Mouse (Mus musculus) G1E (cell line): ENCODE measurements at regions not wholly inside any gene's neighbourhood (a gene's known extent, or its start where the extent isn't known, plus 50 kb on each side); places are given as distances from the start of the nearest gene placed in this dataset.

Experiments used
- ATAC-seq: 2 replicates; pipeline ENCODE4 v1.8.0; 2016; ENCODE audit warnings: mild to moderate bottlenecking; ENCODE audit not compliant: insufficient number of reproducible peaks, poor library complexity, low FRiP score, severe bottlenecking; ENCODE audit errors: extremely low read depth
- DNase-seq: peaks from one replicate; pipeline ENCODE4 v3.0.0; 2012; ENCODE audit warnings: low spot score
- H3K27me3 ChIP-seq: 2 replicates; pipeline ENCODE4 v1.6.1; 2012; ENCODE audit warnings: mild to moderate bottlenecking, low read length, inconsistent platforms; ENCODE audit not compliant: insufficient read depth
- H3K36me3 ChIP-seq: replicated peaks from 2 replicates; pipeline ENCODE3; 2012; ENCODE audit warnings: mild to moderate bottlenecking, inconsistent platforms
- H3K4me1 ChIP-seq: 2 replicates; pipeline ENCODE4 v1.6.1; 2012; ENCODE audit warnings: low read depth, low read length, inconsistent platforms, mixed read lengths; ENCODE audit not compliant: insufficient read depth
- H3K4me3 ChIP-seq: 2 replicates; pipeline ENCODE4 v1.5.1; 2012; ENCODE audit warnings: low read depth, mild to moderate bottlenecking, inconsistent platforms, low read length, moderate library complexity, mixed read lengths
- H3K9me3 ChIP-seq: replicated peaks from 2 replicates; pipeline ENCODE4 v1.6.1; 2012; ENCODE audit warnings: inconsistent platforms
- CTCF ChIP-seq: IDR thresholded peaks from 2 replicates; pipeline ENCODE4 v1.5.1; 2012; ENCODE audit warnings: low read depth, low read length, inconsistent platforms, mixed read lengths
- GATA1 ChIP-seq: IDR thresholded peaks from 2 replicates; pipeline ENCODE4 v1.6.1; 2012; ENCODE audit warnings: borderline replicate concordance, low read length, inconsistent platforms, mixed read lengths
- GATA2 ChIP-seq: IDR thresholded peaks from 2 replicates; pipeline ENCODE4 v1.6.1; 2012; ENCODE audit warnings: low read depth, low read length, inconsistent platforms, borderline replicate concordance
- POLR2AphosphoS5 ChIP-seq: IDR thresholded peaks from 2 replicates; pipeline ENCODE4 v1.6.1; 2012; ENCODE audit warnings: low read depth, low read length, inconsistent platforms; ENCODE audit not compliant: insufficient replicate concordance
- TAL1 ChIP-seq: conservative IDR thresholded peaks from 2 replicates; pipeline ENCODE4 v1.6.1; 2012; ENCODE audit warnings: low read depth, low read length, inconsistent platforms, mixed read lengths

GRCm38 (mm10) chr2:12729251-12729650, 194.6 kb upstream of the Pter start:
- no peak for ATAC-seq
- H3K4me1 ChIP-seq = no peaks in the 10 kb centered on the region
- TF ChIP-seq CTCF = no peak
- TF ChIP-seq POLR2AphosphoS5 = no peak
- TF ChIP-seq TAL1 = no peak
- no peak for TF ChIP-seq GATA1
- TF ChIP-seq GATA2 = no peak
- H3K9me3 ChIP-seq = no peaks in the 10 kb centered on the region
- no peak for DNase-seq
- no peaks in the 10 kb centered on the region for H3K27me3 ChIP-seq
- H3K4me3 ChIP-seq = no peak overlapping the region
- H3K36me3 ChIP-seq = no peaks in the 10 kb centered on the region

- no peaks in the 10 kb centered on the region for H3K9me3 ChIP-seq
- ATAC-seq = no peak
- no peak for DNase-seq
- H3K4me1 ChIP-seq = no peaks in the 10 kb centered on the region
- TF ChIP-seq GATA2 (no peak), GATA1 (no peak), TAL1 (no peak), CTCF (no peak), POLR2AphosphoS5 (no peak)
- no peaks in the 10 kb centered on the region for H3K36me3 ChIP-seq
- H3K4me3 ChIP-seq = no peak overlapping the region
- H3K27me3 ChIP-seq = no peaks in the 10 kb centered on the region
Measured at GRCm38 (mm10) chr2:12737140-12737539, 186.7 kb upstream of the Pter start.

GRCm38 (mm10) chr2:12746856-12747255, 177.0 kb upstream of the Pter start:
- no peaks in the 10 kb centered on the region for H3K36me3 ChIP-seq
- no peaks in the 10 kb centered on the region for H3K27me3 ChIP-seq
- DNase-seq (no peak), ATAC-seq (no peak)
- no peaks in the 10 kb centered on the region for H3K4me1 ChIP-seq
- no peaks in the 10 kb centered on the region for H3K9me3 ChIP-seq
- TF ChIP-seq CTCF (no peak), GATA2 (no peak), TAL1 (no peak), POLR2AphosphoS5 (no peak), GATA1 (no peak)
- H3K4me3 ChIP-seq = no peak overlapping the region

GRCm38 (mm10) chr2:12758816-12759215, 165.0 kb upstream of the Pter start:
- ATAC-seq (no peak), DNase-seq (no peak)
- H3K27me3 ChIP-seq = 0 out of 2 replicates have a peak, but pooled peaks cover 2% of the 10 kb centered on the region
- no peaks in the 10 kb centered on the region for H3K4me1 ChIP-seq
- no peaks in the 10 kb centered on the region for H3K36me3 ChIP-seq
- H3K4me3 ChIP-seq = no peak overlapping the region
- TF ChIP-seq POLR2AphosphoS5 = no peak
- no peak for TF ChIP-seq GATA2
- TF ChIP-seq GATA1 = no peak
- no peak for TF ChIP-seq TAL1
- TF ChIP-seq CTCF = no peak
- no peaks in the 10 kb centered on the region for H3K9me3 ChIP-seq

GRCm38 (mm10) chr2:12759931-12760330, 163.9 kb upstream of the Pter start:
- H3K4me3 ChIP-seq = no peak overlapping the region
- DNase-seq (no peak), ATAC-seq (no peak)
- H3K27me3 ChIP-seq = 0 out of 2 replicates have a peak, but pooled peaks cover 2% of the 10 kb centered on the region
- TF ChIP-seq POLR2AphosphoS5 (no peak), CTCF (no peak), TAL1 (no peak), GATA2 (no peak), GATA1 (no peak)
- H3K4me1 ChIP-seq = no peaks in the 10 kb centered on the region
- no peaks in the 10 kb centered on the region for H3K36me3 ChIP-seq
- no peaks in the 10 kb centered on the region for H3K9me3 ChIP-seq

GRCm38 (mm10) chr2:12761461-12761860, 162.4 kb upstream of the Pter start:
- H3K4me1 ChIP-seq = no peaks in the 10 kb centered on the region
- no peak overlapping the region for H3K4me3 ChIP-seq
- no peaks in the 10 kb centered on the region for H3K36me3 ChIP-seq
- no peak for DNase-seq
- no peak for ATAC-seq
- 0 out of 2 replicates have a peak, but pooled peaks cover 2% of the 10 kb centered on the region for H3K27me3 ChIP-seq
- no peaks in the 10 kb centered on the region for H3K9me3 ChIP-seq
- TF ChIP-seq POLR2AphosphoS5 (no peak), TAL1 (no peak), CTCF (no peak), GATA1 (no peak), GATA2 (no peak)

- DNase-seq = no peak
- ATAC-seq = no peak
- Histone ChIP-seq H3K4me1 (no peaks in the 10 kb centered on the region), H3K36me3 (no peaks in the 10 kb centered on the region), H3K27me3 (no peaks in the 10 kb centered on the region), H3K4me3 (no peak overlapping the region), H3K9me3 (no peaks in the 10 kb centered on the region)
- TF ChIP-seq GATA1 (no peak), GATA2 (no peak), TAL1 (no peak), CTCF (no peak), POLR2AphosphoS5 (no peak)
Measured at GRCm38 (mm10) chr2:12764510-12764909, 159.3 kb upstream of the Pter start.
